Mouse (Mus musculus) ovary, postnatal 14 days (tissue): ENCODE results near the gene Pigg.
A peak's percentile ranks its signal among the peaks of the same experiment; 100 is the strongest.
"Not testable (repeated sequence)": the region's sequence is repeated elsewhere in the genome, so short reads cannot be mapped to it uniquely, and the experiment has no call there.

ENCODE experiments used
- DNase-seq: peaks from one replicate; pipeline ENCODE4 v3.0.0; 2022; ENCODE audit warnings: low spot score

Pigg gene

DNA sequence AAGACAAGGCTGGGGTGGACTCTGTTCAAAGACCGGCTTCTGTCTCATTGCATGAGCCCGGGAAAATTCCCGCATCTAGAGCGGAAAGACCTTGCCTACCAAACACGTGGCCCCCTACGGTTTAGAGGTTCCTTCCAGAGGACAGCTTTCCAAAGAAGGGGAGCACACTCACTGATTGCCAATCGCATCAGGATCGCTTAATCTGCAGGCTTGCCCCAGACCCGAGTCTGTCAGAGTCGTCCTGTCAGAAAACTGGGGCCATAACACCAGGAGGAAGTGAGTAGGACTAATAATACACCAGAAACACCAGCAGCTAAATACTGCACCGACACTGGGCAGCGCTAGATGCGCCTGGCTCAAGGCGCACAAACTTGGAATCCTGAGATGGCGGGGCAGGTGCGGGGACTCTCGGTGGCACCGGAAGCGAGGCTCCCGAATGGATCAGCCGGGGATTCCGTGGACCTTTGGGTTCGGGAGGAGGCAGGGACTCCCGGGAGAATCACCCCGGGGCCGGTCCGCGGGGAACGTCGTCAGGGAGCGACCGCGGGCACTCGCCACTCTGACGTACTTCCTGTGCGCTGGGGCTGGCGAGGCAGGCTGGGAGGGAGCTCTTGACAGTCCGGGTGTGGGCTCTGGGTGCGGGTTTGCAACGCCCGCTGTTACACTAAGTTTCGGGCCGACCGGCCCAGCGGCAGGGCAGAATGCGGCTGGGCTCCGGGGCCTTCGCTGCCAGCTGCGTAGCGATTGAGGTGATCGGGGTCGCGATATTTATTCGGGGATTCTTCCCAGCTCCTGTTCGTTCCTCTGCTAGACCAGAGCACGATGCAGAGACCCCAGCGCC is at the start of gene Pigg:
Gene Pigg (plus strand): TSS at position 386 of the 841 bp plus-strand sequence.
- DNase-seq = peak; percentile 88

DNA sequence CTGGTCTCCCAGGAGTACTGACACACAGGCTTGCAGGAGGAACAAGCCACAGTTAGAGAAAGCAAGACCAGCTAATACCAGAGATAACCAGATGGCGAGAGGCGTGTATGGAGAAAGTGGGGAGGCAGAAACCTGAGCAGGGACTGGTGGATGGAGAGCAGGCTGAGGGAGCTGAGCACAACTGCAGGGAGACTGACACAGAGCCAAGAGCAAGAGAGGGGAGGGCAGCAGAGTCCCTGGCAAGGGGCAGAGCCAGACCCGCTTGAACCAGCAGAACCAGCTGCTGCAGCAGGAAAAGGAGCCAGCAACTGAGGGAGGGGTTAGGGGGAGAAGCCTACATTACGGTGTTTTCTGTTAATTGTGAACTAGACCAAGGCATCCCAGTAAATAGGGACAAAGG is 49.7 kb upstream of the Pigg start:
- DNase-seq = peak; percentile 13

DNA sequence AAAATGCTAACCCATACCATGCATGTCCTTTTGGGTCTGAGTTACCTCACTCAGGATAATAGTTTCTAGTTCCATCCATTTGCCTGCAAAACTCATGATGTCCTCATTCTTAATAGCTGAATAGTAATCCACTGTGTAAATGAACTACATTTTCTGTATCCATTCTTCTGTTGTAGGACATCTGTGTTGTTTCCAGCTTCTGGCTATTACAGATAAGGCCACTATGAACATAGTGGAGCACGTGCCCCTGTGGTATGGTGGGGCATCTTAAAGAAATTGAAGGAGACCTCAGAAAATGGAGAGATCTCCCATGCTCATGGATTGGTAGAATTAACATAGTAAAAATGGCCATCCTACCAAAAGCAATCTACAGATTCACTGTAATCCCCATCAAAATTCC is 48.6 kb upstream of the Pigg start:
- DNase-seq = not testable (repeated sequence)

DNA sequence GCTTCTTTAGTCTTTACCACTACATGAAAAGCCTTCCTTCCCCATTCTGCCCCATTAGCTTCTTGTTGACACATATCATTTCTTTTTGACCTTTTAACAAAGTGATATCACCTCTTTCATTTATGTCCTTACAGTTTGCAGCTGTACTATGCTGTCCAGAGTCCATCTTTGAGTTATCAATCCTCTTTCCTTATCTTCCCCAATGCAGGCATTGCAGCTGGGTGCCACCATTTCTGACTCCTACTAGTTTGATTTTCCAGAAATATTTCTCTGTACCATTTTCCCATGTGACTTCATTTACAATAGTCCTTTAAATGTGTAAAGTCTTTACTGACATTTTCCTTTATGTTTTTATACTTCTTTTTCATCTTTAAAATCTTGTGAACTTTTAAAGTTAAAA is 45.4 kb upstream of the Pigg start:
- no peak for DNase-seq

DNA sequence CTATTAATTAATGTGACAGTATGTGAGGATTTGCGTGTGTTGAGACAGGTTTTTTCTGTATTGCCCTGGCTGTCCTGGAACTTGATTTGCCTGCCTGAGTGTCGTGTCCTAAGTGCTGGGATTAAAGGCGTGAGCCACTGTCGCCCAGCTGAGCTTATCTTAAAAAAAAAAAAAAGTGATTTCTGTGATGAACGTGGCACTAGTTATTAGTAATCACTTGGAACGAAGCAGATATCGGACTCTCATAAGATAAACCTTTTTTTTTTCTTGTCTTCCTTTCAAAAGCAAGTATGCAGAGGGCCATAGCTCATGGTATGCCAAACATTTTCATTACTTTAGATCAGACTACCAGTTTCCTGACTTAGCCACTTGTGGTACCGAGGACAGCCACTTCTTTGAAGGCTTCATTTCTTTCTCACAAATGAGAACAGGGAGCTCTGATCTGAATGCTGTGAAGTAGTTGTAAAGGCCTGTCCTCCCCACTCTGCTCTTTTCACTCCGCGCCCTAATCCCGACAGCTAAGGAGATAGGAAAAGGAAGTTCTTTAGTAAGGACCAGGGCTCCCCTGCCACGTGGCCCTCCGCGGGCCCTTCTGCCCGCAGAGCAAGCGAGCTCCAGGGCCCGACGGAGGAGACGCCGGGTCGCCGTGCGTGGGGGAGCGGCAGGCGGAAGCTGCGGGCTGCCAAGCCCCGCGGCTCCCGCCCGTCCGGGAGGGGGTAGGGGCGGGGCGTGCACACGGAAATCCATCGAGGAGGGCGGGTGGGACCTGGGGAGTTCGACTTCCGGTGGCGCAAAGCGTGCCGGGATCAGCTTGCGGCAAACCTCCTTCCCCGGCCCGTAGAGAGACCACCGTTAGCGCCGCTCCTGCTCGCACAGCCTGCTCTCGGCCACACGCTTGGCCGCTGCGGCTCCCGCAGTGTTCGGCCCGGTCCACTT is 44.0 kb upstream of the Pigg start, which contains the start of gene Dr1:
Gene Dr1 (plus strand): TSS at position 771 of the 936 bp plus-strand sequence.
- peak; percentile 74 for DNase-seq

DNA sequence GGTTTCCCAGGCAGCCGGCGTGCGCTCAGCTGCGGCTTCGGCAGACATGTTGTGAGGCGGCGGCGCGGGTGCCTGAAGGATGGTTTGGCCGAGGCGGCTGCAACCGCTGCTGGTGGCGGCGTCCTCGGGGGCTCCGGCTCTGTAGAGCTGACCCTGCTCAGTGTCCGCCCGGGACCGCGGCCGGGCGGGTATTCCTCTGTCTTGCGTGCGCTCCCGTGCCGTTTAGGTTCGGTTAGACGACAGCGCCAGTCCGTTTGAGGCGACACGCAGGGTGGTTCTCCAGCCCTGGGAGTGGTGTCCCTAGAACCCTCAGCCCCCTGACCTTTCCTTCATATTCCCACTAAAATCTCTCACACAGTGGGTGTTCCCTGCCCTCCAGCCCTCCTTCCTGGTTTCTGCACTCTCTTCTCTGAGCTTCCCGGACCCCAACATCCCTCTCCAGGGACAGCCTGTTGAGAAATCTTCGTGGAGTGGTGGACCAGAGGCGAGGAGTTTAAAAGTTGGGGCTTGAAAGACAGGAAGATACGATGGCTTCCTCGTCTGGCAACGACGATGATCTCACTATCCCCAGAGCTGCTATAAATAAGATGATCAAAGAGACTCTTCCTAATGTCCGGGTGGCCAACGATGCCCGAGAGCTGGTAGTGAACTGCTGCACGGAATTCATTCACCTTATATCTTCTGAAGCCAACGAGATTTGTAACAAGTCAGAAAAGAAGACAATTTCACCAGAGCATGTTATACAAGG is 43.2 kb upstream of the Pigg start:
- no peak for DNase-seq

DNA sequence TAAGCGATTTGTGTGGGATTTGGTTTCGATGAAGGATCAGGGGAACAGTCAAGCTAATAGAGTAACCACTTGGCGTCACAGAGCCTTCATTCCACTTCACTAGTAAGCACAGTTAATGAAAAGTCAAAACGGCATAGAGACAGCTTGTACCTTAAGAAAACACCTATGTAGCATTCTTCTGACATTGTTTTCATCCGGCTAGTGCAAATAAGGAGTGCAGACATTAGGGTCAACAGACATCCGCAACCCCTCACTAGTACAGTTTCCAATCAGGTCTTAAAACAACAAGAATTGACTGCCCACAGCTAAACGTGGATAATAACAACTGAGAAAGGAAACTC is 42.6 kb upstream of the Pigg start:
- no peak for DNase-seq

DNA sequence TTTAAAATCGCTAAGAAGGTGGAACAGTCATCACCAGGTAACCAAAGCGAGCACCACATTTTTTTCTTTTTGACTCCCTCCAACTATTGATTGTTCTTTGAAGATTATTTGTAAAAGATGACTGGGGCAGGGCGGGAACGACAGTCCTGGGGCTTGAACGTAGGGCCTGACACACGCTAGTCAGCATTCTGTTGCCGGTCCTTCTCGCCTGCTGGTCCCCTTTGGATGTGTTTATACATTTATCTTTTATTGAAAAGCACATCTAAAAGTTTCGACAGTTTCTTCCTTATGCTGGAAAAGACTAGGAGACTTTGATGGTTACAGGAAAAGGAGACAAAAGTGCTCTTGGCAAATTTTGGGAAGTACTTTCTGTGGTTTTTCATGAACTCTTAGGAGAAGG is 42.0 kb upstream of the Pigg start:
- no peak for DNase-seq

DNA sequence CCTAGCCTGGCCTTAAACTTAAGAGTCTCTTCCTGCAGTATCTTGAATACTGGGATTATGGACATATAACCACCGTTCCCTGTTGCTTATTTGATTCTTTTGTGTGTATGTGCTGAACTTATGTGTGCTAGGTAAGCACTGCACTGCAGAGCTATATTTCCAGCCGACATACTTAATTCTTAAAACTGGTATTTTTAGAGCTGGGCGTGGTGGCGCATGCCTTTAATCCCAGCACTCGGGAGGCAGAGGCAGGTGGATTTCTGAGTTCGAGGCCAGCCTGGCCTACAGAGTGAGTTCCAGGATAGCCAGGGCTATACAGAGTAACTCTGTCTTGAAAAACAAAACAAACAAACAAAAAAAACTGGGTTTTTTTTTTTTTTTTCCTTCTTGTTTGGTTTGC is 41.1 kb upstream of the Pigg start:
- DNase-seq = not testable (repeated sequence)

DNA sequence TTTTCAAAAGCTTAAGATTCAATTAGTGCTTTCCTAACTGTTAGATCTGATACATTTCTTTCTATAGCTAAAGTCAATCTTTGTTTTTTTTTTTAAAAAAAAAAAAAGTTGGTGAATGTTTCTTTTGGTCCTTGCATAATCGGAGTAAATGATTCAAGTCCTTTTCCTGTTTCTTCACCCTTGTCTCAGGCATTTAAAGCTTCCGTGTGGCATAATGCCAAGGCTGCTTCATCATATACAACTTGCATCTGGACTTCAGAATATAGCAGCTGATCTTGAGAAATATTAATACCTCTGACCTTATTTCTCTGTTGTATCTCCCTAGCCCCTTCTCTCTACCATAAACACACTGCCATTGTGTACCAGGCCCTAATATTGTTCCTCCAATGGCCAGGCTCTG is 25.5 kb upstream of the Pigg start:
- no peak for DNase-seq

DNA sequence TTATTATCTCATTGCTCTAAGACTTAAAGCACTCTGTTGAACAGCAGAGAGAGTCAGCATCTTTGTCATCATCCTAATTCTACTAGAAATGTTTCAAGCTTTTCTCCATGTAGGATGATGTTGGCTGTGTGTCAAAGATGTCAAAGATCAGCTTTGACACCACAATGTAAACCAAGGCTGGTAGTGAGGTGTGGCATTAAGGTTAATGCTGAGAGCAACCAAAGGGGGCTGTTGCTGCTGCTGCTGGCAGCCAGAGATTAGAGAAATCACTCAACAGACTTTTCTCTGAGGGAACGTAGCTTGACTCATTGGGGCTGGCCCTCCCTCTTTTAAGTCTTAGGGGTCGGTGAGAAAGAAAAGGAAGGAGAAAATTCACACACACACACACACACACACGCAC is 10.8 kb upstream of the Pigg start:
- DNase-seq = no peak

DNA sequence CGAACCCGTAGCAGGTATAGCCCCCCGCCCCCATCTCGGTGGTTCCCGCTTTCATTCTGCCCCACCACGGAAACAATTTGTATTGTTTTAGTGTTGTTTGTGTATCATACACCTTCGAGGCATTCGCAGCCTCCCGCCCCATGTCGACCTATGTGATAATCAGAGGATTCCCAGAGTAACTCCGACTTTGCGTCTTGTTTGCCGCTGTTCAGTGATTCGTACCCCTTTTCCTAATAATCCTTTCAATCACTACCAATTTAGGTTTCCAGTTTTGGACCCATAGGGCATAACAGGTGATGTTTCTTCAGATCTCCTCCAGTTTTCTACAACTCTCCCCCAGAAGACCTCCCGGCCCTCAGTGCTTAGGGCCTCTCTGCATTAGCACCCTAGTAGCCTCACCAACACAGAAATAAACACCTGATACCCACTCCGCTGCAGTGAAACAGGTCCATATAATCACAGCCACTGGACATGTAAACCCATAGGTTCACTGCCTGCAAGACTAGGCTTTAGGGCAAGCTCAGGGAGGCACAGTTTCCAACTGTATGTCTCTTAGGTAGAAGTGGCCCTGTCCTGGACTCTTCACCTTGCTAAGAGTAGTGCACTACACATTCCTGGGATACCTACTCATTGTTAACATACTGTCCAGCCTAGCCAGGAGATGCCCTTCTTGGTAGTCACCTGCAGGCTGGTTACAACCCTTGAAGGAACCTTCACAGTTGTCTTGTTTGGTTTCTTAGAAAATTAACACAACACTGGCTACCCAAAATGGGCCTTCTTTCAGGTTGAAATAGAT is 854 bp downstream of the Pigg start:
- DNase-seq = no peak

DNA sequence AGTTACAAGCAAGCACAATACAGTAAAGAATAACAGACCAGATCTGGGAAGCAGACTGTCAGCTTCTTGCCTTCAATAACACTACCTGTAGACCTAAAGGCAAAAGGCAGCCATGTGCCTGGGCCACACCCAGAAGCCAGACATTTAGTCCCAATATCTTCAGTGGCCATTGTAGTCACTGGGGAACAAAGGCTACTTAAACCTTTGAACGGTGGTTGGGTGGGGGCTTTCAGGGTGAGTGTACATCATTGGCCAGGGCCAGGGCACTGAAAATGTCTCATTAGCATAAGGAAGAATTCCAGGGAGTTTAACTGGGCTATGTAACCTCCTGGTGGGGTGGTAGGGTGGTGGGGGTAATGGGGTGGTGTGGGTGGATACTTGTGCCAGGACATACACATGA is 18.6 kb downstream of the Pigg start:
- DNase-seq = no peak

DNA sequence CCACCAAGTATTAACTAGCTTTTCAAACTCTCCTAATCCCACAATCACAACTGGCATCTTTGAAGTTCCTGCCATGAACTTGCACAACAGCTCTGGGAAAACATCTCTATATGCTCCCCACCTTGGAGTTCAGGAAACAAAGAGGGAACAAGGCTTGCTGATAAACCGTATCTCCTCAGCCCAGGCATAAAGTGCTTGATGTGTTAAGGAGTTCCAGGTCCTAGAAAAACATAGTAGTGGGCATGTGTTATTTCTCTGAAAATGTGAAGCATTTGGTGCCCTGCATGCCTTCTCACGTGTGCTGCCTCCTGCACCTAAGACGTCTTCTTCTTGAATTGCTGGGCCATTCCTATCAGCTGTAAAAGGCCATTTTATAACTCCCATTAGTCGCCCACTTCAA is 25.0 kb downstream of the Pigg start:
- no peak for DNase-seq

DNA sequence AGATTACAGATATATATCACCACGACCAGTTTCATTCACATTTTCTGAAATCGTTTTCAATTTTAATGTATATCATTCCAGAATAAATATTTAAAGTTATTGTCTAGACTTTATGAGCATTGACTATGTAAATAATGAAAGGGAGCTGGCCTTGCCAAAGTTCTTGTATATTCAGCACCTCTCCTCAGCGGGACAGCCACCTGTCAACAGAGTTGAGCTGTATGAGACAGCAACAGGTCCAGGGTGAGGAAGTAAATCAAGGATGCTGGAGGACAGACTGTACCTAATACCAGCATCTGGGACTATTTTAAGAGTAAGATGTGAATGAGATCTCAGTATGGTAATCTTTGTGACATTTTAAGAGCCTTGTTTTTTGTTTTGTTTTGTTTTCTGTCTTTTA is 25.6 kb downstream of the Pigg start:
- DNase-seq = no peak

DNA sequence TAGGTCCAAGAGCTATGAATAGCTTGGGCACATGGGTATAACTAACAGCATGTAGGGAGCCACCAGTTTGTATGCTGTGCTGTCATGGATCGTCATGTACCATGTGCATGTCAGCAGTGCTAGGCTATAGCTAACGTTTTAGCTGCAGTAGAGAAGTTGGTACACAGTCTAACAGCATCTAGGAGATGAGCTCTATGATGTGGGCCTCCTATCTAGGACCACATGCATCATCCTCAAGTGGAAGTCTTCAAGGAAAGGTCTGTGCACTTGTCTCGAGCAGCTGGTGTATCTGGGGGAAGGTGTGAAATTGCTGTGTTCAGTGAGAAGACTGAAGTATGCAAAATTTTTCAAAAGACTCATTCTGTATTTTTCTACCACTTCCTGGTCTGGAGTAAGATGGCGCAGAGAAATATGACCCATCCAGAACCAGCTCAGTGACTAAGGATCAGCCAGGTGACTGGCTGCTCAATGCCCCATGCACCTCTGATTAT is 31.3 kb downstream of the Pigg start:
- DNase-seq = no peak

DNA sequence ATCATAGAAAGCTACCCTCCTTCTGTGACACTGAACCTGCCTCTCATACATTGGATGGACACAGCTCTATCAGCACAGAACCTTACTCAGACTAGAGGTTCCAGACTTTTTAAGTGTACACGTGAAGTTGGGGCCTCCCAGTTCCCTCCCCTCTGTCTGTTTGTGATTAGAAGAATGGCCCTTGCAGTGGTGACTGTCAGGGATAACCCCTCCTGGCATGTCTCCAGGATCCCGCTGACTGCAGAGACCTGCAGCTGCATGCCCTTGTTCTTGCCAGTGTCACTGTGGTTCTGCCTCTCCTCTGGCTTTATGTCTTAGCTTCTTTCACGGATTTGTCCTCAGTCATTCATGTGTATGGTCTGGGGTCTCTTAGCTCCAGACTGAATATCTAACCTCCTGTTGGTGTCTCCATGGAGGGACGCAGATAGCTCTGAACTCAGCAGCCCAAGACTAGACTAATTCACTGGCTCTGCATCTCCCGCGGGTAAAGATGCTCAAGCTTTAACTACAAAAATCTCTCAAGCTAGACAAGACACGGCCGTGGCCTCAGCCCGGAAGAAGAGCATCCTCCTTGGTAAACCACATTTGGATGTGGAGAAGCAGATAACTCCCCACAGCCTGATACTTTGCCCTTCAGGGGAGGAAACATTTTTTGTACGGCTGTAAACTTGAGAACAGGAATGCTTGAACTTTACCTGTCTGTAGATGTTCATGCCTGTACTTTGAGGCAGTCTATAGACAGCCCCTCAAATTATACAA is 33.1 kb downstream of the Pigg start:
- DNase-seq = no peak

DNA sequence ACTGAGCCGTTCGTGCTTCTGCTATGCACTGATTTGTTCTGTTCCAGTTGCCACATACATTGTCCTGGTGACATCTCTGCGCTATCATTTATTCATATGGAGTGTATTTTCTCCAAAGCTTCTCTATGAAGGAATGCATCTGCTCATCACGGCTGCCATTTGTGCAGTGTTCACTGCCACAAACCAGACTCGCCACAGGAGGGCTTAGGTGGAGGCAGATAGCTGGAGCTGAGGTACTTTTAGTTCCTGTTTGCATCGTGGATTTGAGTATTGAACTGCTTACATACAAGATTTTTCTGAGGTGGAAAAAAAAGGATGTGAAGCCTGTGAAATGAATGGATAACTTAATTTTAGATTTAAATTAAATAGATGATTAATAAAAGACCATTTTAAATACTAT is 35.4 kb downstream of the Pigg start:
- DNase-seq = no peak

DNA sequence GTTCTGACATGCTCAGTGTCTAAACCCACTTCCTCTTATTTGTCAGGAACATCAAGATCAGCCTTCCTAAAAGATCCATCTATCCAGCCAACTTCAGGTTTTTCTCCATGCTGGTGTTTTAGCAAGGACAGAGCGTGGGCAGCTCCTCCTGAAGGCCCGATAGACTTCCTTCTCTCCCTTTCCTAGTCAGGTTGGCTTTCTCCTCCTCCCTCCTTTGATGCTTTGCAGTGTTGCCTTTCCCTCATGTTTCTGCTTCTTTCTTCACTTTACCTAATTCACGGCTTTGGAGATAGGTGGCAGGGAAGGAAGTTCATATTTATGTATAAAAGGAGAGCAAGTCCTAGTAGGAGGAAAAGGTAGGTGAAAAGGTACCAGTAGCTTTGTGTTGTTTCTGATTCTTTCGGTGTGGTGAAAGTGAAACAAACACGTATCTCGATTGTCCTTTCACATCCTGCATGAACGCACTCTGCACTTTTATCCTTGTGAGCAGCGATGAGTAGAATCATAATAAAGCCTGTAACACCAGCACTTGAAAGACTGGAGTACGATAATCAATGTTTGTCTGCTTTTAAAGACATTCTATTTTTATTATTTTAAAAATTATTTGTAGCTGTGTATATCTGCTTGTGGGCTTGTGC is 37.2 kb downstream of the Pigg start:
- DNase-seq = no peak

DNA sequence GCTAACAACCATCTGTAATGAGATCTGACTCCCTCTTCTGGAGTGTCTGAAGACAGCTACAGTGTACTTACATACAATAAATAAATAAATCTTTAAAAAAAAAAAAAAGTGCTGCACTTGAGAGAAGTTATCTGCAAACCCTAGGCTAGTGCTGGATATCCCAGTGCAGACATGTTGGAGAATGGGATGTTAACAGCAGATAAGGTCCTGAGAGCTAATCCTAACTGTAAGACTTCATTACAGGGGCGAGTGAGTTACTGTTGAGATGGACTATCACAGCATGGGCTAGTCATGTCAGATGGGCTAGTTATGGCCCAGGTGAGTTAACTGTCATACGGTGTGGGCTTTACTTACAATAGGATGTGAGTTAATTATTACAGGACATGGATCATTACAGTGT is 41.6 kb downstream of the Pigg start:
- DNase-seq = no peak
